Mouse (Mus musculus) monocyte, adult 2 months (primary cell): ENCODE measurements around the gene Adcy2.
A peak's percentile ranks its signal among the peaks of the same experiment; 100 is the strongest.

Source experiments
- DNase-seq, 2 experiments: peaks; one replicate each; pipeline ENCODE4 v3.0.0; 2022; ENCODE audit warnings: low spot score in 2 of 2, low read depth in 1 of 2

The Adcy2 gene

DNA sequence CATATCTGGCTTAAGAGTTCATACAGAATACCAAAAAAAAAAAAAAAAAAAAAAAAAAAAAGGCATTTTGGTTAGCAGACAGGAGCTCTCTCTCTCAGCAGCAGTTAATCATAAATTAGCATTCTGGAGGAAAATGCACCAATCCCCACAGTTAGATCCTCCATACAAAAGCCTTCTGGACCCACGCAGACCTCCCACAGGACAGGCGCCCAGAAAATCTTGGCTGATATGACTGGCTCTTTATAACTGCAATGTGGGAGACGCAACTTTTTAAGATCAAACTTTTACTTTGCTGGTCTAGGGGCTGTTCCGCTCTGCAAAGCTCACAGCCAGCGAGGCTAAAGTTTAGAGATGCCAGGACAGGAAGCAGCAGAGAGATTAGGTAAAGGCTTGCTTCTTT is 37.8 kb downstream of the Adcy2 start:
- DNase-seq: no peak

DNA sequence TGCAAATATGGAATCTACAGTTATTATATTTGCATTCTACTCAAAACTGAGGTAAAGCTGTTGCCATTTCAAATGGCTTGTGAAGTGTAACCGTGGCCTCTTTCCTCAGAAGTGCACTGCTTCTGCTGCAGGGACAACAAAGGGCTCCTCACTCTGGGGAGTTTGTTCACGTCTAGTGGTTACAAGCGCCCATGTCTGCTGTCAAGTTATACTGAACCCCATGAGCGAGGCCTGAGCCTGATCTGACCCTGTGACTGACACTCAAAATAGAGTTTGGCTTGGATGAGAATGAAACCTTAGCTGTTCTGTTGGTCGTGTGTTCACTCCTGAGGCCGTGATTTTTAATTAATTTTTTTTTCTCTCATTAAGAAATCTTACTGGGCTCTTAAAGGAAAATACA is 38.8 kb downstream of the Adcy2 start:
- DNase-seq: no peak

DNA sequence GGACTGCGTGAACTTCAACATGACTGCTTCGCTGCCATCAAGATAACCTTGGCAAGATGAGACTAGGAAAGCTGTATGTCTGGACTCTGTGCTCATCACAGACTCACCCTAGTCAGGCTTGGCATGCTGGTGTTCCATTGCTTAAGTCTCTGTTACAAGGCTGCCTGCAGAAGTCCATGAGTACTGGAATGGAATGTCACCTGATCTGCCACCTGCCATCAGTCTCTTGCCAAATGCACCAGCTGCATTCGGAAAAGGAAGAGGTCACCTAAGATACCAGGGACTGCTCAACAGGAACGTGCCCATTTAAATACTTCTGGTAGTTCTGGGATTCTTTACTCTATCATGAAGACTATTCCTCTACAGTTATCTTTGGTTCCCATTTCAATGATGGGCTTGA is 39.9 kb downstream of the Adcy2 start:
- no peak for DNase-seq

DNA sequence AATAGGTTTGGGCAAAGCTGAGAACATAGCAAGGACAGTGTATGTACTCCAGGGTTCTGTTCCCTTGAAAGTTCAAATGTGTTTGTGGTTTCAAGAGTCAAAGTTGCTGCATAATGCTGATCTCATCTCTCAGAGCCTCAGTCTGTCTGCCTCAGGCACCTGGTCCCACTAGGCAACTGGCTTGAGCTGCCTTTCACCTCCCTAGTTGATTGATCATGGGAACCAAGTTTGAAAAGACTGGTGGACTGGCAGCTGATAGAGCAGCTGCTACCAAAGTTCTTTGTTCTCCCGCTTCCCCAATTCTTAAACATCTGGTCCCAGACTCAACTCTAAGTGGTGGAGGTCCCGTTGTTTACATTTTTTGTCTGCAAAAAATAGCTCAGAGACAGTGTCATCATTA is 56.6 kb downstream of the Adcy2 start:
- DNase-seq: no peak

DNA sequence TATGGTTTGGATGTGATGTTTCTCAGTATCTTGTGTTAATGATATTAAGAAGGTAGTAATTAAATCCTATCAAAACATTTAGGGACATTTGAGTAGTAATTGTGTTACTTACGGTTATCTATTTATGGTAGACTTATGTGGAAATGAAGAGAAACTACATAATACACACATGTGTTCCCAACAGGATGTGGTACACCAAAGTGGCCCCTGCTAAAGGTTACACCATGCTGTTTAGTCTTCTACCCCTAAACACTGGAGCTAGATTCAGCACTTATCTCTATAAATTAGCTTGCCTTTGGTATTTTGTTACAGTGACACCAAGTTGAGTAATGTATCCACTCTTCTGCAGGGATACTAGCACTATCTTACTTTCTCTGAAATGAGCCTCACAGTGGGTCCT is 57.9 kb downstream of the Adcy2 start:
- DNase-seq: no peak

DNA sequence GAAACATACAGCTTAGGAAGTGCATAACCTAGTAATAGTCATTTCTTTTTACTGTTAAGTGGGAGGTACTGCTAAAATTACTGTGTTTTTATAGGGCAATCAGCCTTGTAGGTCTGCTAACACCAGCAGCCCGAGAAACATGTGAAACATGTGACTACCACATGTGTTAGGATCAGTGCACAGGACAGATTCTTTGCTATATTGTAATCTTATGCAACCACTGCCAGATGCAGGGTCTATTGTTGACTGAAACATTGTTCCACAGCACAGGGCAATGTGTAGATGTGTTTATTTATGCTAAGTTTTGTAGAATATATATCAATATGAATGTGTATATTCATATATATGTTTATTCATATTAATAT is 67.1 kb downstream of the Adcy2 start:
- no peak for DNase-seq

DNA sequence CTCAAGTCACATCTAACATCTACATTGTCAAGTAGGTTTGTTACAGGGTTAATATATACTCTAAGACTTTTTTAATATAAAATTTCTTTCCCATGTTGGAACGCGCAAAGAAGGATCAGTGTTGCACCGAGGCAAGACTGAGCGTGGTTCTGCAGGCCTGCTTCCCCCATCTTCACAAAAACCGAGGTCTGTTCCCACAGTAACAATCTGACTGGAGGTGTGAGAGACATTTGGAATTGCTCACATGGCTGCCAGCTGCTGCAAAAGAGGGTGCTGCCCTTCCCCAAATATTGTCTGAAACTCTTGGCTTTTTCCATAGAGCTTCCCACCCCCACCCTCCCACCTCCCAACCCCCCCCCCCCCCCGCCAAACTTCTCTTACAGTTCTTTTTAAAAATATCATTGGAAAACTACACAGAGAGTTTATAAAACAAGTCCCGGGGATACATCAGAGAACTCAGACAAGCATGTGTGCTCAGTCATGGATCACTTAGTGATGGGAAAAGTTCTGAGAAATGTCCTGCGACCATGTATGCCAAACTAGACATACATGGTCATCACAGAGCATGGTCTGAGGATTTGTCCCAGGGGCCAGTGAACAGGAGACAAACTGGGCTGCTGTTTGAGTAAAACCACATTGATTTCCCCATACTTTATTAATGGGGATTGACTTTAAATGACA is 67.6 kb downstream of the Adcy2 start:
- DNase-seq: no peak

DNA sequence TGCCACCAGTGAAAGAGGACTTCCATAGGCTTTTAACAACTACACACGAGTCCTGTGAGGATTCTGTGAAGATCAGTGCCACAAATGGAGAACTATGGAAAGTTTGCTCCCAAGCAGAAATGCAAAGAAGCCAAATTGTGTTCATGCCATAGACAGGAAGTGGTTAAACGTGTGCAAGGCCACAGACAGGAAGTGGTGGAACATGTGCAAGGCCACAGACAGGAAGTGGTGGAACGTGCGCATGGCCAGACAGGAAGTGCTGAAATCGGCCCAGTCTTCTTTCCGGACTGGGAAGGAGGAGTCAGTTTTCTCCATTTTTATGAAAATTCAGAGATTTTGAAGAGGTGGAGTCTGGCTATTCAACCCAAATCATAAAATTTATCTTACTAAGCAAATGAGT is 70.9 kb downstream of the Adcy2 start:
- DNase-seq: peak in 1 of 2 experiments; percentile 11

DNA sequence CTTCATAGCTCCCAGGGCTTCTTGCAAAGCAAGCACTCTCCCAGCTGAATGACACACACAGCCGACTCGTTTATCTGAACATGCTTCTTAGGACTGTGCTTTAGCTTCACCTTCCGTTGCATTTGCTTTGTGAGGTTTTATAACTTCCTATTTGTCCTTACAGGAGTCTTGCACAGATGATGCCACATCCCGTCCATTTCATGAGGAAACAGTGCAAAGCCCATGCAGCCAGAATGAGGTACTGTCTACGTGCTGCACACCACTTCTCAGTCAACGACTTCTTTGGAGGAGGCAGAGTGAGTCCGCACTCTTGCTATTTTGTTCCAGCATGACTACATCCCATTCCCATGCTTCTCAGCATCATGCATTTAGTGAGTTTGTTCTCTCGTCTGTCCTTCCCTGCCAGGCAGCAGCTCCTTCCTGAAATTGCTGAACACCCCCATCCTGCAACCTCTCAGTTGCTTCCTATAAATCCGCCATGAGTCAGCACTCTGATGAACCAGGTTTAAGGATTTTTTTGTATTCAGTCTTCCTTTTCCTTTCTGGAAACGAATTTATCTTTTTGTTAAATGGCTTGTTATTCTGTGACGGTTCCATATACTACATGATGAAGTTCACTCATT is 85.6 kb downstream of the Adcy2 start:
- DNase-seq: no peak

DNA sequence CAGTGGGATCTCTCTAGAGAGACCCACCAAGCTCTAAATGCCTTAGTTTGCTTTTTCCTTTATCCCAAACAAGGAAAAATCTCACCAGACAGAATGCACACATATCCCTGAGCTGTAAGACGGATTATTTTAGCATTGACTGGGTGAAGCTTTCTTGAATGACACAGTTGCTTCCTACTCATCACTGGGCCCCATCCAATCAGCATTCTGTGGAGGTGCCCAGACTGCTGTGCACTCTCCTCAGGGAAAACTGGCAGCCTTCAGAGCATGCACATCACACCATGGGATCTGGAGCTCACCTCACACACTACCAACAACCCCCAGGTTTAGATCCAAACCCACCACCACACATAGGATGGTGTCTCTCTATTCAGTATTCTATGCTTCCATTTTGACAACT is 92.7 kb downstream of the Adcy2 start:
- no peak for DNase-seq

DNA sequence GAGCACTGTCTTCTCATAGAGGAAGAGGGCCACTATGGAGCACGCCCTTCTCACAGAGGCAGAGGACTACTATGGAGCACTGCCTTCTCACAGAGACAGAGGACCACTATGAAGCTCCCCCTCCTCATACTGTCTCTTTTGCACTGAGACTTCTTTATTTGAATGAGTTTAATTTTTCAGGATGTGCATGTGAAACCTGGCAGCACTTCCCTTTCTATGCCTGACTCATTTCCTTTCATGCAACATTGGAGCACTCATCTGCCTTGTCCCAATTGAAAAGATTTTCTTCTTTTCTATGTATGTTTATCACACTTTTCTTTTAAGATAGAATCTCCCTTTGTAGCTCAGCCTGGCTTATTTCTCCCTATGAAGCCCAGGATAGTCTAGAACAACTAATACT is 96.6 kb downstream of the Adcy2 start:
- no peak for DNase-seq

DNA sequence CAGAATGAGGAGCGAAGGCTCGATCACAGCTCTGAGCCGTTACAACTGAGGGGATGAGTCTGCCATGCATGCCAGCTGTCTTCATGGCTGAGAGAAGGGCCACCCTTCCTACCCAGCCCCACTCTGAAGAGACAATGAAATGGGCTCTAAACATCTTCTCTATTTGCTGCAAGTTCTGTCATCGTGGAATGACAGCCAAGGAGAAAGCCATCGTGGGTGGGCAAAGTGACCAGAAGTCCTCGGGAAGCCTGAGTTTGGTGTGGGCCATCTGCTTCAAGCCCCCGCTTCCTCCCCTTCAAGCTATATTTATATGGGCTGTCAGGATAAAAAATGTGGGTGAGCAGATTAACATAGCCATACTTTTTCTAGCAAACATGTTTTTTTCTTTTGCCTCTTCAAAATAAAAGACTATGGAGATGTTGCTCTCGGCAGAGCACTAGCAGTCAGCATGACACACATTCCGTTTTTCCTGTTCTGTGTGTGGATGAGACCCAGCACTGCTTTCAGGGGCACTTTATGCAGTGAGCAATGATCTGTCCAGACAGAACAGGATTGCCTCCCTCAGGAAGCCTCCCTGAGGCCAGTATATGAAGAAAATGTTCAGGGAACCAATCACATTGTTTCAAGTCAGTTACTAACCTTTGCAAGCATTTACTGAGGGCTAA is 109.3 kb downstream of the Adcy2 start:
- no peak for DNase-seq

DNA sequence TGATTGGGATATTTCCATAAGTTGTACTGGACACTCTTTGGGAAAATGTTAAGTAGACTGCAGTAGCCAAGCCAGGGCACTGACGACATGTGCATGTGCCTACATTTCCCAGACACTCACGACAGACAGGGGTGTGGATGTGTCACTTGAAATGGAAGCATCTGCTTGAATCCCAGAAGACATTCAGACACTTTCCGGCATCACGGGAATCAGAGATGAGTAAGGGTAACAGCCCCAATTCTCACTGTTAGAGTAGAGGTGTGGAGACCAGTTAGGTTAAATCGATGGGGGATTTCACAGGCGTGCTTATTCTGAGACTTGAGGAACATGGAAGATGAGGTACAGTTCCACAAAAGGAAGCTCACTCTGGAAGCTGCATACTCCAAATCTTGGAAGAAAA is 130.6 kb downstream of the Adcy2 start:
- no peak for DNase-seq

DNA sequence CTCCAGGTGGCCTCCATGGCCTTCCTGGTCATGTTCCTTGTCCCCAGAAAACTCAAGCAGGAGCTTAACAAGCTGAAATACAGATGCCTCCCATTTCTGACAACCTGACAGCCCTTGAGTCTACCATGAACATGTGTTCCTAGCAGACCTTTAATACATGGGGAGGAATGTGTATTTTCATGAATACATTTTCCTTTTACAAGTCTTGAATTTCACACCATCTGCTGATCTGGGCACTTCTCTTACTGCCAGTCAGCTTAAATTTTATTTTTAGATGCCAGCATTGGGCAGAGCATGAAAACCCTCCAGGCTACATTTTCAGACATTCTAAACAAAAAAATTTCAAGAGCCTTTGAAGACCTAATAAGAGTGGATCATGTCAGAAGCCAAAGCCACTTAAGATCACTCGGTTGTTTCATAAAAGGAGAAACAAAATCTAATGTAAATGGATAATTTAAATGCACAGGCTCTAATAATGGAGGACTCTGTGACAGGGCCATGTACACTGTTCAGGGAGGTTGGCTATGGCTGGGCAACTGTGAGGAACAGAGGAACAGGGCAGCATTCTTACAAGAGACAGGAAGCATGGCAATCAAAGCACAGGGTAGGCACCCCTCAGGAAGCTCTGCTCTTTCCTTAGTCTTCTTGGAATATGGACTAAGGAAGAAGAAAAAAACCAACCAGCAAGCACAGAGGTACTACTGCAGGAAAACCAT is 131.2 kb downstream of the Adcy2 start:
- DNase-seq: no peak

DNA sequence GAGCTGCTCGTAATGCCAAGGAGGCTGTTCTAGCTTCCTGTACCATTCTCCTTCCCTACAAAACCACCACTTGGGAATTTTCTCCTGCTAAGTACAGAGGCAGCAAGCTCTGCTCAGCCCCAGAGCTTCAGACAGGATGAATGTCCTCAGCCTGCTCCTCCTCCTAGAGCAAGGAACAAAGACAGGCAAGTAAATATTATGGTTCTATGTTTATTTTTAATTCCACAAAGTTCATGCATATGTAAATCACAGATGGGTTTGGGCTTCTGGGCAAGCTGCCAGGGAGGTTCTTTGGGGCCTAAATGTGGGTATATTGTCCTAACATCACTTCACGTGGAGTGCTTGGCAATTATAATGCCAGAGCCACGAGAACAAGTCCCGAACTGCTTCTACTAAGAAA is 139.3 kb downstream of the Adcy2 start:
- DNase-seq: no peak

DNA sequence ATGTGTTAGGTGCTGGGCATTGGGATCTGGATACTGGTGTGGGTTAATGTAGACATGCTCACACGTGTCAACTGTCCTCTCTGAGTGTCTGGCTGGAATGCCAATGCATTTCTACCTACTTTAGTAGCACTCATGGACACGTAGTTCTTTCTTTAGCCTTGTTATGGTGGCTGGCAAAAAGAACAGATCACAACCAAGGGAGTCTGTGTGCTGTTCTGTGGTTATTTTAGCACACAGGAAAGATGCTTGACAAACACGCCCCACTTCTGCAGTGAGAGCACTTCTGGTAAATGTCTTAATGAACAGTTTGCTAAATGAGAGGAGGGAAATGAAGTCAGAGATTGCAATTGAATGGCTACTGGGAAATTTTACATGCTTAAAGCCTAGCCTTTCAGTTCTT is 151.1 kb downstream of the Adcy2 start:
- DNase-seq: no peak

DNA sequence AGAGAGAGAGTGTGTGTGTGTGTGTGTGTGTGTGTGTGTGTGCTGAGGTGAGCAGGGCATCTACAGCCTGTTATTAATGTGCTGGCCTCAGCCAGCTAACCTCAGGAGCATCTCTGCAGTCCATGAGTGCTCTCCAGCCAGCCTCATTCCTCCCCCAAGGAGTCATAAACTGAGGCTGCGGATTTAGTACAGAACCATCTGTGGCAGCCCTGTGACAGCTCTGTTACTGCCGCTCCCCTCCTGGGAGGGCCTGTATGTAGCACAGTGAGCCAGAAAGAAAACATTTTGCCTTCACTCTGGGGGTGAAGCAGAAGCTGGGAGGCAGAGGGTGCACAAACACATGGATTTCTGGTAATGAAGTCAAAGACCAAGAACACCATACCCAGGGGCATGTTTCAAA is 159.8 kb downstream of the Adcy2 start:
- DNase-seq: no peak

DNA sequence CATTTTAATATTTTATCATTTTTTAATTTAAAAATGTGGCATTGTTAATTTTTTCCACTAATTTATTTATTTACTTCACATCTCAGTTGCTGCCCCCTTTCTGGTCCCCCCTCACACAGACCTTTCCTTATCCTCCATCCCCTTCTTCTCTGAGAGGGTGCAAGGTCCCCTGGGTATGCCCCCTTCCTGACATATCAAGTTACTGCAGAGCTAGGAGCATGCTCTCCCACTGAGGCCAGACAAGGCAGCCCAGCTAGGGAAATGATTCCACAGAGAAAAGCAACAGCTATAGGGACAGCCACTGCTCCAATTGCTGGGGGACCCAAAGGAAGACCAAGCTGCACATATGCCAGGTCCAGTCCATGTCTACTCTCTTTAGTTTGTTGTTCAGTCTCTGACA is 163.2 kb downstream of the Adcy2 start:
- no peak for DNase-seq

DNA sequence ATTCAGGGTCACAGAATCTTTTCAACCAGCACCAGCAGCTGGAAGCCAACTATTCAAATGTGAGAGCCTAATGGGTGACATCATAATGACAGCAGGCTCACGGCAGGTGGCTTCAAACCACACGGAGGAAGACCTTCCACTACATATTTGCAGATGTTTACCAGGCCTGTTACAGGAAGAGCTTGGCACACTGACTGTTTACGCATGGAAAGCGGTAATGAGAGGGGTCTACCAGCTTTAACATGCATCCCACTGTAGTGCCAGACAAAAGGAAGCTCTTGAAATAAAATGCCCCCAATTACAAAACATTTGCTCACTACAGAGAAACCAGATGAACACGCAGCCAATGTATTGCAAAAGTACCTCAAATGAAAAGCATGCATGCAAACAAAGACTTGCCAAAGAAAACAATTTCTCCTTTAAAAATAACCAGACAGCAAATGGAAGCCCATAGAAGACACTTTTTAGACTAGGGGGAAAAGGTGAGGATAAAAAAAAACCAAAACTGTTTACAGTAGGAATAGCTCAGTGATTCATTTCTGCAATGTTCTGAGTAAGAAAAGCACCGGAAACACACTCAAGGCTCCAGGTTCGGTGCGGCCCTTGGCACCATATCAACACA is 163.8 kb downstream of the Adcy2 start:
- DNase-seq: no peak

DNA sequence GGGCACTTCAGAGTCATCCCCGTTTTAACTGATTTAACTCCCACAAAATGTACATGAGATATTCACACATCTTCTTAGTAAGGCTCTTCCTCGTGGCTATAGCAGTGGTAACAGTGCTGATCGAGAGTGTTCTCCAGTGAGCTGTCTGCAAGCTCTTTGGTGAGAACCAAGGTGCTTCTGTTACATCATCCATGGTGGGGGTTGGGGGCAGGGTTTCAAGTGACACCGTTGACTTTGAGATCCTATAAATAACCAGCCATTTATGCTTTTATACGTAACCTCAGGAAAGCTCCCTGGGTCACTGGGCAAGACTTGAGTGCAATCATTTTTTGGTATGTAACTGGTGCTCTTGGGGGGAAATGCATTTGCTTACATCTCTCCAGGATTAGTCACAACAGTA is 167.2 kb downstream of the Adcy2 start:
- DNase-seq: no peak

DNA sequence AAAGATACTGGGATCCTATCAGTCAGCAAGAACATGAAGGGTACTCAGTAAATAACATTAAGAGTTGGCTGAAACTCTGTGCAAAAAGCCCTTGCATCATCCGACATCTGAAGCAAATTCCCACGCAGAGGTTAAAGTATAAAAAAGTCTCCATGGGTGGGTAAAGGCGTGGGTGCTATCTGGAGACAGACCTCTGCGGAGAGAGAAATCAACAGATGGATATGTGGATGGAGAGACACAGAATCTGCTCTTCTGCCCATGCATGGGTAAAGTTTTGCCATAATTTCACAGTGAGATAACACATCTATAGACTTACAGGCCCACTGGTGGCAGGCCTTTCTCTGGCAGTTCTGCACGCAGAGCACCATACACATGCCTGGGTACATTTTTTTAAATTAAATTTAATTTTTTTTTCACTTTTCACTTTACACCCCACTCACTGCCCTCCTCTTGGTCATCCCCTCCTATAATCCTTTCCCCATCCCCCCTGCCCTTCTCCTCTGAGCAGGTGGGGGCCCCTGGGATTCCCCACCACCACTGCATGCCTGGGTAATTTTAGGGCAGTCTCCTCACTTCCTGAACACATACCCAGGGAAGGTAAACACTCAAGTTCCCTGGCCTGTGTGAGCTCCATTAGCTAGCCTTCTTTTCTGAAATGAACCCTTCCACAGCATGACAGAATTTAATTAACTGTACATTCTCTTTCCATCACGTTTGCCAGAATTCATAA is 169.1 kb downstream of the Adcy2 start:
- no peak for DNase-seq
